ENCODE assay signal across 9 mouse cellular contexts in the genomic region with DNA sequence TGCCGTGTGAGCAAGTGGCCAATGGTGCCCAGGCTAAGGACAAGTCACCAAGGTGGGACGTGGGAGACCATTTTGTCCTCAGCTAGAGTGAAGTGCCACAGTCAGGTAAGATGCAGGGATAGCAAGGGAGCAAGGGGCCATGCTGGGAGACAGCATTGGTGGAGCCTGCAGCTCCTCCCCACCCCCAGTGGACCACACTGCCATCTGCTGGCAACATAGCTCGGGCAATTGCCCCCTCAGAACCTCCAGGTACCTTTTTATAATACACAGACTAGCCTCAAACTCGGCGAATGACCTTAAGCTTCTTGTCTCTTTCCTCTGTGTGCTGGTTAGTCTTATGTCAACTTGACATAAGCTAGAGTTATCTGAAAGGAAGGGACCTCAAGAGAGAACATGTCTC.
A peak's percentile ranks its signal among the peaks of the same experiment; 100 is the strongest.
DNase-seq lines count a peak whose midpoint lies in the region; ATAC-seq and TF ChIP-seq lines count a peak whose summit lies in the region.
"Had no signal": no experiment of that assay in that cellular context is flagged by ENCODE, and none has a peak within 500 bp of the region (broad histone marks: within the 10 kb centered on the region; RNA-seq: fewer than 3 reads in every experiment).

No protein-coding gene starts in this region.

- H3K36me3 ChIP-seq in CH12.LX (replicated peaks in 1 of 2; ENCODE audit: control insufficient read depth in 1 of 2, insufficient read depth in 1 of 2, low read length in 1 of 2) = no peaks in the 10 kb centered on the region
- no peaks in the 10 kb centered on the region for H3K36me3 ChIP-seq in forebrain, embryonic 14.5 days (ENCODE audit: control insufficient read depth, insufficient read depth, low read length)
- H3K36me3 ChIP-seq: hindbrain, embryonic 15.5 days had no signal

- intact Hi-C loops in heart, postnatal 25 days (cut with DNase I) = loop anchor here (2.0 to 5.0 kb wide), 2 partner anchors 290 to 529 kb away; no protein-coding TSS in a partner anchor

- H3K79me2 ChIP-seq in CH12.LX (replicated peaks; ENCODE audit: control insufficient read depth, extremely low read depth, insufficient read depth, poor library complexity, severe bottlenecking) = no peaks in the 10 kb centered on the region

- dilution Hi-C loops in CH12.LX (cut with MboI; ENCODE audit: extremely low pct_ligation_motif_present, extremely low pct_unique_long_range_greater_than_20kb, low sequenced_read_pairs) = no loop called here

- TF ChIP-seq CTCF in CH12.LX (conservative IDR thresholded peaks at IDR 0.05 in 1 of 2, IDR thresholded peaks at IDR 0.05 in 1 of 2; ENCODE audit: low read depth in 2 of 2, low read length in 2 of 2) = peak in 1 of 2 experiments; percentile 81; a peak in 3 of 4 replicates
- TF ChIP-seq CTCF in brain, embryonic 14.5 days (IDR thresholded peaks at IDR 0.05; ENCODE audit: borderline replicate concordance, extremely low read depth, insufficient read depth, insufficient read length) = 0 out of 2 replicates have a peak, but pooled peaks have one; percentile 8

- no peak for ATAC-seq in forebrain, embryonic 14.5 days

- peak; percentile 13 for DNase-seq in heart, adult 8-10 months (ENCODE audit: low spot score)
- DNase-seq in heart, postnatal 25 days (ENCODE audit: low spot score) = no peak
- DNase-seq in CH12.LX (ENCODE audit: extremely low read depth) = peak; percentile 49
- DNase-seq in brain, embryonic 14.5 days (ENCODE audit: low read depth) = no peak
- peak; percentile 39 to 54 for DNase-seq in lung, adult 18-20 months
- DNase-seq in thymus, postnatal 0 days (ENCODE audit: low spot score) = peak; percentile 55
- no peak for DNase-seq in right cerebral cortex, postnatal 4 days
- DNase-seq in forebrain, embryonic 14.5 days (ENCODE audit: low spot score) = no peak

- in situ Hi-C loops in CH12.LX (cut with MboI; ENCODE audit: low pct_ligation_motif_present, low pct_unique_long_range_greater_than_20kb, low sequenced_read_pairs) = loop anchor here (25.0 kb wide), 2 partner anchors 269 to 544 kb away; no protein-coding TSS in a partner anchor

- H3K27me3 ChIP-seq in CH12.LX (replicated peaks) = no peaks in the 10 kb centered on the region
- no peaks in the 10 kb centered on the region for H3K27me3 ChIP-seq in forebrain, embryonic 14.5 days (replicated peaks; ENCODE audit: control insufficient read depth, insufficient read depth, low read length)
- H3K27me3 ChIP-seq: hindbrain, embryonic 15.5 days had no signal

- H3K27ac ChIP-seq in CH12.LX (ENCODE audit: insufficient read depth, low read depth) = no peak overlapping the region
- H3K27ac ChIP-seq in forebrain, embryonic 14.5 days (ENCODE audit: low read depth, low read length) = no peak overlapping the region
- H3K27ac ChIP-seq: hindbrain, embryonic 15.5 days had no signal

- peaks cover 7 to 38% of the 10 kb centered on the region in 2 experiments for H3K4me1 ChIP-seq in CH12.LX (ENCODE audit: control insufficient read depth in 1 of 2, insufficient read depth in 2 of 2)
- no peaks in the 10 kb centered on the region for H3K4me1 ChIP-seq in forebrain, embryonic 14.5 days (ENCODE audit: control insufficient read depth, insufficient read depth, low read length)

- 89% methylated on average over 5 of the region's 5 CpGs for WGBS in forebrain, embryonic 14.5 days

- H3K9ac ChIP-seq in CH12.LX (ENCODE audit: insufficient read depth, low read depth) = no peak overlapping the region
- no peak overlapping the region for H3K9ac ChIP-seq in forebrain, embryonic 14.5 days (ENCODE audit: low read length)
- H3K9ac ChIP-seq: hindbrain, embryonic 15.5 days had no signal

- H3K4me3 ChIP-seq in CH12.LX (replicated peaks in 1 of 3; ENCODE audit: low read depth in 2 of 3, low read length in 2 of 3, poor library complexity in 1 of 3) = no peak overlapping the region
- no peak overlapping the region for H3K4me3 ChIP-seq in forebrain, embryonic 14.5 days (ENCODE audit: low read depth, low read length)
- H3K4me3 ChIP-seq: hindbrain, embryonic 15.5 days had no signal

- H3K9me3 ChIP-seq in CH12.LX (replicated peaks; ENCODE audit: low read length) = no peaks in the 10 kb centered on the region
- no peaks in the 10 kb centered on the region for H3K9me3 ChIP-seq in forebrain, embryonic 14.5 days (replicated peaks; ENCODE audit: control insufficient read depth, low read length)
- H3K9me3 ChIP-seq: hindbrain, embryonic 15.5 days had no signal

- TF ChIP-seq EP300 in CH12.LX (IDR thresholded peaks at IDR 0.05; ENCODE audit: low read length) = no peak

- no peak overlapping the region for H3K4me2 ChIP-seq in CH12.LX (ENCODE audit: insufficient read depth, low read depth, poor library complexity, severe bottlenecking)
- H3K4me2 ChIP-seq in forebrain, embryonic 14.5 days (ENCODE audit: low read length) = no peak overlapping the region
- H3K4me2 ChIP-seq: hindbrain, embryonic 15.5 days had no signal

- no peak for TF ChIP-seq POLR2A in CH12.LX (IDR thresholded peaks at IDR 0.05; ENCODE audit: low read depth, low read length)
- TF ChIP-seq POLR2A in brain, embryonic 14.5 days (IDR thresholded peaks at IDR 0.05; ENCODE audit: borderline replicate concordance, extremely low read depth, insufficient read depth, insufficient read length, poor library complexity, severe bottlenecking) = no peak

- TF ChIP-seq RAD21 in CH12.LX (IDR thresholded peaks at IDR 0.05; ENCODE audit: low read depth, low read length) = peak; percentile 76

TF ChIP-seq in CH12.LX, 34 proteins besides CTCF, POLR2A, EP300 and RAD21:
- no peak for TF ChIP-seq USF1 (IDR thresholded peaks at IDR 0.05; ENCODE audit: low read depth, low read length)
- TF ChIP-seq SIN3A (IDR thresholded peaks at IDR 0.05; ENCODE audit: low read length) = no peak
- no peak for TF ChIP-seq TCF12 (IDR thresholded peaks at IDR 0.05; ENCODE audit: low read depth, low read length)
- TF ChIP-seq ZNF384 (IDR thresholded peaks at IDR 0.05; ENCODE audit: low read depth, low read length) = no peak
- no peak for TF ChIP-seq JUND (conservative IDR thresholded peaks at IDR 0.05; ENCODE audit: low read depth, low read length)
- TF ChIP-seq E2F4 (IDR thresholded peaks at IDR 0.05; ENCODE audit: insufficient replicate concordance, low read depth, low read length) = no peak
- peak; percentile 84 for TF ChIP-seq SMC3 (IDR thresholded peaks at IDR 0.05; ENCODE audit: low read depth, low read length)
- TF ChIP-seq ZC3H11A (IDR thresholded peaks at IDR 0.05; ENCODE audit: low read depth, low read length) = peak; percentile 27; the same call in 1 of the 2 replicates
- TF ChIP-seq MAZ (IDR thresholded peaks at IDR 0.05; ENCODE audit: low read depth, low read length) = peak; percentile 48; the same call in 1 of the 2 replicates
- no peak for TF ChIP-seq CHD2 (IDR thresholded peaks at IDR 0.05; ENCODE audit: low read length)

Comparison
In these comparisons a context has a peak if more than half of its experiments do, and no peak if none do; other contexts are left out.
1. DNase-seq: peak in heart, adult 8-10 months (single experiment), CH12.LX (single experiment), lung, adult 18-20 months (2 of 2) and thymus, postnatal 0 days (single experiment); none in heart, postnatal 25 days (single experiment), brain, embryonic 14.5 days (single experiment), right cerebral cortex, postnatal 4 days (single experiment) and forebrain, embryonic 14.5 days (single experiment).